Mouse (Mus musculus) kidney, adult 2 months (tissue): ENCODE measurements around the gene Dmap1. TPM values are rescaled to one million over a fixed set of nuclear protein-coding genes. Genes with fewer than 3 reads are reported as not detected.
A peak's percentile ranks its signal among the peaks of the same experiment; 100 is the strongest.

Source experiments
- DNase-seq: peaks from one replicate; pipeline ENCODE4 v3.0.0; 2021
- H3K27ac ChIP-seq: fragments of 200-500 bp; 2 replicates; pipeline ENCODE4 v1.5.1; 2012; ENCODE audit warnings: low read depth, low read length, control low read depth, inconsistent platforms; ENCODE audit not compliant: insufficient read depth
- H3K27me3 ChIP-seq: fragments of 200-500 bp; replicated peaks from 2 replicates; pipeline ENCODE4 v1.6.1; 2012; ENCODE audit warnings: mild to moderate bottlenecking, moderate library complexity, low read length, inconsistent platforms; ENCODE audit not compliant: control insufficient read depth, insufficient read depth
- H3K36me3 ChIP-seq: fragments of 200-500 bp; 2 replicates; pipeline ENCODE4 v1.6.1; 2012; ENCODE audit warnings: mild to moderate bottlenecking, moderate library complexity, low read length, inconsistent platforms; ENCODE audit not compliant: control insufficient read depth, insufficient read depth
- H3K4me1 ChIP-seq: fragments of 200-500 bp; 2 replicates; pipeline ENCODE4 v1.6.1; 2011; ENCODE audit warnings: low read length; ENCODE audit not compliant: control insufficient read depth, insufficient read depth
- H3K4me3 ChIP-seq: fragments of 200-500 bp; 2 replicates; pipeline ENCODE4 v1.5.1; 2011; ENCODE audit warnings: mild to moderate bottlenecking, low read depth, low read length, control low read depth; ENCODE audit not compliant: insufficient read depth
- CTCF ChIP-seq: fragments of 200-500 bp; conservative IDR thresholded peaks from 2 replicates; pipeline ENCODE4 v1.5.1; 2011; ENCODE audit warnings: low read depth, mild to moderate bottlenecking, control low read depth, low read length, moderate library complexity, mixed read lengths; ENCODE audit not compliant: insufficient read depth, insufficient read length
- POLR2A ChIP-seq: fragments of 200-500 bp; IDR thresholded peaks from one replicate; pipeline ENCODE4 v1.6.1; 2011; ENCODE audit warnings: low read depth, low read length, control low read depth
- WGBS: fragments of 180-500 bp; shearing (Covaris S2); methylation state at CpG from one replicate; pipeline ENCODE4 v1.1.7; 2018; 5-methylcytosine and 5-hydroxymethylcytosine counted together
- polyA plus RNA-seq: library from polyadenylated mRNA; depleted of rRNA; stranded (reverse); fragments of >200 nt; gene quantifications from 2 replicates; pipeline ENCODE4 v1.2.3, GENCODE M21; 2012

Gene Dmap1
- polyA plus RNA-seq, 1 experiment: 17.0 TPM

DNA sequence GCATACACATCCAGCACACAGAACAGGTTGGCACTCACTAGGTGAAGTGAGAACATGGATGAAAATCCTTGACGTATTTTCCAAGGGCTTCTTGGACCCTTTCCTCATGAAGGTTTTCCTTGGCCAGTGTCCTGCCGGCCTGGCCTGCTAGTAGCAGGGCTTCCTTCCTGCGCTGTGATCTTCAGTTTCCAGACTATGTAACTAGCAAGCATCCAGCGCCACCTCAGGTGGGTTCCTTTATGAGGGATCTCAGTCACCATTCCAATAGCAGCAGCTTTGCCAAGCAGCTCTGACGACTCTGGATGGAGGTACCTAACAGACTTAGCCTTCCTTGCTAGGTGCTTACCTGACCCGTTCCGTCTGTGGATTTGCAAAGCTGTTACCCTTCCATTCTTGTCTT lies 12.2 kb downstream of the Dmap1 start:
- no peak for TF ChIP-seq CTCF
- TF ChIP-seq POLR2A: no peak
- no peak for DNase-seq
- H3K27ac ChIP-seq: no peak overlapping the region
- H3K4me3 ChIP-seq: no peak overlapping the region
- H3K27me3 ChIP-seq: no peaks in the 10 kb centered on the region
- H3K36me3 ChIP-seq: no peaks in the 10 kb centered on the region
- H3K4me1 ChIP-seq: no peaks in the 10 kb centered on the region
- 80% methylated on average over 7 of the region's 7 CpGs for WGBS

DNA sequence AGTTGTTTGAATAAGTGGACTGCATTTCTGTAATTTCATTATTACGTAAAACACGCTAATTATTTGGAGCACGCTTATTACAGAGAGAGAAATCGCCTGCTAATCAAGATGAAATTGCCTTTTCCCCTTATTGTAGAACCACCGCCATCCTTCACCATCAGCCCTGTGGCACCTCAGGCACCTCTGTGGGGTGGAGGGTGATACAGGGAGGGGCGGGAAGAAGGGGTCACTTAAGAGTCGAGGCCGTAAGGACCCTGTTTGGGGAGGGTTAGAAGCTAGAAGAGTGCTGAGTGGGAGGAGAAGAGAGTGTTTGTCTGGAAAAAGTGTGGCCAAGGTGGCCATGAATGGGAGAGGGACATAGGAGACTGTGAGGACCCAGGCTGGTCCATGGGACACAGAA lies 16.0 kb downstream of the Dmap1 start:
- 82% methylated on average over 8 of the region's 8 CpGs for WGBS
- H3K4me3 ChIP-seq: no peak overlapping the region
- no peak overlapping the region for H3K27ac ChIP-seq
- no peaks in the 10 kb centered on the region for H3K36me3 ChIP-seq
- DNase-seq: no peak
- TF ChIP-seq CTCF: no peak
- TF ChIP-seq POLR2A: no peak
- no peaks in the 10 kb centered on the region for H3K27me3 ChIP-seq
- no peaks in the 10 kb centered on the region for H3K4me1 ChIP-seq

DNA sequence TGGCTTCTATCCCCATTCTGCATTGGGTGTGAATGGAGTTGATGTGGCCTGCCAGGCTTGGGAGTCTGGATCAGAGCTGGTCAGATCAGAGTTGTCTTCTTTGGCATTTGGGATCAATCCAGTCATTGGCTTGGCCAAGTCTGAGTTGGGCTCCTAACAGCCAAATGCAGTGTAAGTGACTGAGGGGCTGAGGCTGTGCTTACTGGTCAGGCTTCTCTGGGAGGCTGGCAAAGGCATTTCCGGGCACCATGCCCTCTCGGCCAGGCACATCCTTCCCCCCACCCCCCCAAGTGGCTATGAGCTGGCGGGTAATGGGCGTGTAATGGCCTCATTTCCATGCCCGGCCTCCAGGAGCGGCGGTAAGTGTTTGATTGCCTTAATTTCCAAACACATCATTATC lies 16.5 kb downstream of the Dmap1 start:
- no peak for TF ChIP-seq CTCF
- TF ChIP-seq POLR2A: no peak
- DNase-seq: peak; percentile 27

DNA sequence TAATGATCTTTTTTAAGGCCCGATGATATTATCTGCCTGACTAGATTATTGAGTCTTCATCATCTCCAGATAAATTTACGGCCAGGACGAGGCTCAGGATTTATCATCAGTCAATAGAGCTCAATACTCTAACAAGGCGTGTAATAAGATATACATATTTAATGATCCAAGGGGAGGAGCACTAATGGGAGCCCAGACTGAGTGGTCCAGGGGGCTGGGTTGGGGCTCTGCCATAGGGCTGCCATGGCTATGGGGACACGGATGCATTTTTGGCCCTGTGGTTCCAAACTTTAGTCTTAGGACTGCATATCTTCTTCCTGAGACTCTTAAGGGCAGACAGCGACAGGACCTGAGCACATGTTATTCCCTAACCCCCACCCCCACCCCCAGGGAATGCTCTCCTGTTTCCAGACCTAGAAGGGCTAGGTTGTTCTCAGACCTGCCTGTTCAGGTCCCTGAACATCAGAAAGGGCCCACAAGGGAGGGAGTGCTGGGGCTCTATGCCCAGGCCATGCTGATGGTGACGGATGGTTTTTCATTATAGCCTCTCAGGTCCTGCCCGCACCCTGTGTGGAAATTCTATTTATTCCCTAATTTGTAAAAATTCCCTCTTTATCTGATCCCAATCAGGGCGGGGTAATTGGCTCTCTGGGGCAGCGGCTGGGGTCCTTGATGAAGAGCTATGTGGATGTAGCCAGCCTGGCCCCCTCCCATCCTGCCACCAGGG lies 17.5 kb downstream of the Dmap1 start:
- Histone ChIP-seq H3K27ac (no peak overlapping the region), H3K27me3 (no peaks in the 10 kb centered on the region), H3K4me3 (no peak overlapping the region), H3K36me3 (no peaks in the 10 kb centered on the region), H3K4me1 (0 out of 2 replicates have a peak, but pooled peaks cover 3% of the 10 kb centered on the region)
- DNase-seq: no peak
- TF ChIP-seq CTCF: no peak
- TF ChIP-seq POLR2A: no peak
- WGBS: 93% methylated on average over 10 of the region's 10 CpGs

More for the DNA sequence above, 16.5 kb downstream of the Dmap1 start:
- H3K27me3 ChIP-seq: no peaks in the 10 kb centered on the region
- no peaks in the 10 kb centered on the region for H3K4me1 ChIP-seq
- 57% methylated on average over 7 of the region's 7 CpGs for WGBS
- no peak overlapping the region for H3K27ac ChIP-seq
- no peaks in the 10 kb centered on the region for H3K36me3 ChIP-seq
- H3K4me3 ChIP-seq: no peak overlapping the region

DNA sequence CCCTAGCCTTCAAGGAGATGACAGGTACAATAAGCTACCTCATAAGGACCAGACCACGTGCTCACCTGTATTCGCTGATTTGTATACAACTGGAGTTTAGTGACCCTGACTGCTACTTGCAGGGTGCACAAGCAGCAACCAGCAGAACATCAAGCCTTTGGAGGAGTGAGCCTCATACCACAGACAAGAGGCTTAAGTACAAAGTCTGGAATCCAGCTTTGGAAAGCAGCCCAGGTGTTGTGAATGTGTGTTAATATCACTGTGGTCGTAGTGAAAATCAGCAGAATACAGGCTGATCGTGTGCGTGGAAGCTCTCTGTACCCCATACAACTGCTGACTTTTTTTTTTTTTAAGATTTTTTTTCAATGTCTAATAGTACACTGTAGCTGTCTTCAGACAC lies 22.1 kb downstream of the Dmap1 start:
- peak; percentile 86 for DNase-seq
- Histone ChIP-seq H3K27ac (no peak overlapping the region), H3K36me3 (no peaks in the 10 kb centered on the region), H3K4me3 (no peak overlapping the region), H3K27me3 (no peaks in the 10 kb centered on the region), H3K4me1 (0 out of 2 replicates have a peak, but pooled peaks cover 3% of the 10 kb centered on the region)
- TF ChIP-seq CTCF (no peak), POLR2A (no peak)
- WGBS: 65% methylated on average over 5 of the region's 5 CpGs

DNA sequence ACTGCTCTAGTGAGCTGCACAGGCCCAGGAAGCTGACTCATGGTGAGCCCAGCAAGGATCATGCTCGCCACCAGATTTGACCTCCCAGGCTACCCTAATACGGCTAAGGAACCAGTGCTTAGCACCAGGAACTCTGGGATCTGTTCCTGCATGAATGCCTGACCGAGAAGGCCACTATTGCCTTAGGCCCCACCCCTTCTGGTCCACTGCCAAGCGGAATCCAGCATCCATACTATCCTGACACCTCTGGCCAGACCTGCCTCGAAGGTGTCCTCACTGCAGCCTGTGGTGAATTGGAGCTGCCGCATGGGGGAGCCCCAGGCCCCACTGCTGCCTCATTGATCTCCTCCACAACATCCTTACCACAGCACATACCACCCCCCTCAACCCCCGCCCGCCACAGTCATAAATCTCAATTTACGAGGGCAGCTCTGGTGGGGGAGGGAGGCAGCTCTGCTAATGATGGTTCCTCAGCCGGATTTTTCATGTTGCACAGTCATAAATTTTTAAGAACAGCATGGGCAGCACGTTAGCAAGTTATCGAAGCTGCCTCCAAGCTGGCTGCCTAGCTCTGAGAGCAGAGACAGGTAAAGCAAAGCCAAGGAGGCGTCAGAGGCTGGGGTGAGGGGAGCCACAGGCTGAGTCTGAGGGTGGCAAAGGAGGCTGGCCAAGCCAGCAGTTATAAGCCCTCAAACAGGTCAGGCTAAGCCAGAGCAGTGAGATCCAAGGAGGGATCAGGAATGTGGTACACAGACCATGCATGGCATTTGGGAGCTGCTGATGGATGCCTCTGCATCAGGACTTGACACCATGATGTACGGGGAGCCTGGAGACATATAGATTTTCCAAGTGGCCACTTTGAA lies 23.3 kb downstream of the Dmap1 start:
- TF ChIP-seq CTCF: peak; percentile 46; the same call in 1 of the 2 replicates
- TF ChIP-seq POLR2A: no peak
- 40% methylated on average over 14 of the region's 14 CpGs for WGBS
- Histone ChIP-seq H3K27me3 (no peaks in the 10 kb centered on the region), H3K4me3 (no peak overlapping the region), H3K4me1 (0 out of 2 replicates have a peak, but pooled peaks cover 3% of the 10 kb centered on the region), H3K27ac (no peak overlapping the region), H3K36me3 (no peaks in the 10 kb centered on the region)
- DNase-seq: peak; percentile 62

DNA sequence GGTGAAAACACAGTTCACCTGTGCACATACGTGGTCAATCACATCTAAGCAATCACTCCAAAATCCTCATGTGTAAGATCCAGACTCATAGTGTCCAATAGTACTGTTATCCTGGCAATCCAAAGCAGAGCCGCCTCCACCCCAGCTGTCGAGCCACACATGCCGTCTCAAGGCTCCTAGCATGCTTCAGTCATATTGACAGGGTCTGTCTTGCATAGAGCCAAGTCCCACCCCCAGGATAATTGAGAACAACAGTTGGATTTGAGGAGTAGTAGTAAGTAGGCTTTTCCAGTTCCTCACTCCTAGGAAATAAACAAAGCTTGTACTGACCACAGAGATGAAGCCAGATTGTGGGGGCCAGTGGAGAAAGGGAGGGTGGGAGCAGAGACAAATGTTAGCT lies 24.4 kb downstream of the Dmap1 start:
- no peak for DNase-seq
- 93% methylated on average over 4 of the region's 4 CpGs for WGBS
- no peak overlapping the region for H3K4me3 ChIP-seq
- no peak for TF ChIP-seq POLR2A
- no peak for TF ChIP-seq CTCF
- H3K27ac ChIP-seq: no peak overlapping the region
- no peaks in the 10 kb centered on the region for H3K27me3 ChIP-seq
- H3K36me3 ChIP-seq: no peaks in the 10 kb centered on the region
- H3K4me1 ChIP-seq: 0 out of 2 replicates have a peak, but pooled peaks cover 3% of the 10 kb centered on the region
